Mouse (Mus musculus): Measurements from ENCODE around the gene Tnfsf4.

DNA sequence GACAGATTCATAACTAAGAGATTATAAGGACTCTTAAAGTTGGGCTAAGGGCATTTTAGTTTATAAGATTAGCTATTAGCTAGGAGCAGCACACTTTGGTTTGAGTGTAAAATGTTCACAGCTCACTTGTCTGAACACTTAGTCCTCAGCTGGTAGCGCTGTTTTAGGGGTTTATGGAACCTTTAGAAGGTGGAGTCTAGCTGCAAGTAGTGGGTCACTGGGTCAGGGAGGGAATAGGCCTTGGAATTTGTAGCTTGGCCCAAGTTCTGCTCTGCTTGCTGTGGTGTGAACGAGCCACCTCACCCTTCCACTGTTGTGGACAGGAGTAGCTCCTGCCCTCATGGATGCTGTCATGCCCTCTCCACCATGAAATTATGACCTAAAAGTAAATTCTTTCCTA, 23.3 kb upstream of the Tnfsf4 start:
- TF ChIP-seq CTCF (IDR thresholded peaks at IDR 0.05; ENCODE audit: low read depth, low read length) (no peak), POLR2A (IDR thresholded peaks at IDR 0.05; ENCODE audit: extremely low read depth, insufficient read depth, low read length) (no peak)

Measured in liver, adult 2 months (tissue).